Mouse (Mus musculus): ENCODE data around the gene Prkaa1. TPM values are rescaled to one million over a fixed set of nuclear protein-coding genes. Genes with fewer than 3 reads are reported as not detected.

Gene Prkaa1
- total and polyA plus RNA-seq, 2 experiments from 2014 or later = 9.5 to 17.5 TPM

DNA sequence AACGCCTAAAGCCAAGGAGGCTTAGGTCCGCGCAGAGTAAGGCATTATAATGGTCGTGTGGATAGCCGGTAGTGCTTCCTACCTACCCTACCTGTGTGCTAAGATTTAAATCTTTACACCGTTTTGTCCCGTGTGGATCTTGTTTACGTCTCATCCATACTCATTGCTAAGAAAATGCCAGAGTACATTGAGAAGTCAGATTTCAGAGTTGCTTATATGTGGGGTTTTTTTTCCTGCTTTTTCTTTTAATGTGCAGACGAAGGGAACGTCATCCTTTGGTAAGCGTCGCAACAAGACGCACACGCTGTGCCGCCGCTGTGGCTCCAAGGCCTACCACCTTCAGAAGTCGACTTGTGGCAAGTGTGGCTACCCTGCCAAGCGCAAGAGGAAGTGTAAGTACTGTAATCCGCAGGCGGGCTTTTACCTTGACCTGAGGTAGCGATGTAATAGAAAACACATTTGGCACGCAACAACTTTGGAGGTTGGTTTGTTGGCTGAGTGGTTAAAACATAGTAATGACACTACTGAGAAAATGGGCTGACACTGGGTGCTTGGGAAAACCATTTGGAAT lies 26.5 kb upstream of the Prkaa1 start:
- peak overlapping the region; percentile 87 for H3K27ac ChIP-seq (ENCODE audit: low read depth, low read length)
- peaks cover 10% of the 10 kb centered on the region for H3K4me1 ChIP-seq (ENCODE audit: insufficient read depth, low read length)
- no peaks in the 10 kb centered on the region for H3K9me3 ChIP-seq (ENCODE audit: low read length)
- H3K9ac ChIP-seq (replicated peaks; ENCODE audit: low read length, poor library complexity, severe bottlenecking) = peak overlapping the region; percentile 90
- WGBS = 3% methylated on average over 22 of the region's 22 CpGs
- no peaks in the 10 kb centered on the region for H3K27me3 ChIP-seq (ENCODE audit: insufficient read depth, low read length)
- ATAC-seq (ENCODE audit: low FRiP score) (peak; percentile 25), DNase-seq (ENCODE audit: low spot score) (no peak)
- peaks cover 31% of the 10 kb centered on the region for H3K36me3 ChIP-seq (ENCODE audit: insufficient read depth, low read length)
- H3K4me3 ChIP-seq (ENCODE audit: low read depth, low read length) = peak overlapping the region; percentile 89
- no peak for TF ChIP-seq CTCF (IDR thresholded peaks at IDR 0.05)
- H3K4me2 ChIP-seq (ENCODE audit: low read depth, low read length, poor library complexity, severe bottlenecking) = peak overlapping the region; percentile 67

DNA sequence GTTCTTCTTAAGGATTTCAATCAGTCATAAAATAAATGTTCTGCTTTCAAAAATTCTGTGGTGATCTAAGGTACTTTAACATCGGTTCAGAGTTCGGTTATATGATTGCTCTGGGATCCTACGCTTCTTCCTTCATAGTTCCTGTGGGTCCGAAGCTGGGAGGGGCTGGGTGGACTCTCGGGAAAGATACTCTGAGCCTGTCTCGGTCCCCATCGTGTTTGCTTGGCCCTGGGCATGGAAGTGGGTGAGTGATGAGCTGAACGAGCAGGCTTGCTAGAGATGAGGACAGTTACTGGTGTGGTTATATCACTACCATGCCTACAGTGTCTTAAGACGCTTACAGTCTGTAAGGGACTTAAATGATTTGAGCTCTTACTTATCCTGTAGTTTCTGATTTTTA lies 25.0 kb upstream of the Prkaa1 start:
- ATAC-seq (ENCODE audit: low FRiP score) (no peak), DNase-seq (ENCODE audit: low spot score) (no peak)
- Histone ChIP-seq H3K4me2 (ENCODE audit: low read depth, low read length, poor library complexity, severe bottlenecking) (no peak overlapping the region), H3K36me3 (ENCODE audit: insufficient read depth, low read length) (peaks cover 33% of the 10 kb centered on the region), H3K4me3 (ENCODE audit: low read depth, low read length) (no peak overlapping the region), H3K9me3 (ENCODE audit: low read length) (no peaks in the 10 kb centered on the region), H3K27ac (ENCODE audit: low read depth, low read length) (no peak overlapping the region), H3K9ac (replicated peaks; ENCODE audit: low read length, poor library complexity, severe bottlenecking) (no peak overlapping the region), H3K4me1 (ENCODE audit: insufficient read depth, low read length) (peaks cover 10% of the 10 kb centered on the region), H3K27me3 (ENCODE audit: insufficient read depth, low read length) (no peaks in the 10 kb centered on the region)
- TF ChIP-seq CTCF (IDR thresholded peaks at IDR 0.05) = no peak
- WGBS = 93% methylated on average over 9 of the region's 9 CpGs

DNA sequence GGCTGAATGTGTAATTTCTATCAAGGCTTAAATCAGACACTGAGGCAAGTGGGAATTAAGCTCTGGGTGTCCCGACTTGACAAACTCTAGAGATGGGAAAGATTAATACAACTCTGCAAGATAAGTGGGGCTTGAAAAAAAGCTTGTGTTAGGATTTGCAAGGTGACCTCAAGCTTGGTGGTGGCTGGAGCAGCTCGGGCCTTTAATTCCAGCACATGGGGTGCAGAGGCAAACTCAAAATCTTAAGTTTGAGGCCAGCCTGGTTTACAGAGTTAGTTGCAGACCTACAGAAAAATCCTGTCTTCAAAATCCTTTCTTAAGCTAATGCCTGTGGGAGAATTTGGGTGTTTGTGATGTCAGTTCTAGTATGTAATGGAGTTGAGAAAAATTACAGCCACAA lies 24.5 kb upstream of the Prkaa1 start:
- H3K27me3 ChIP-seq (ENCODE audit: insufficient read depth, low read length) = no peaks in the 10 kb centered on the region
- H3K4me1 ChIP-seq (ENCODE audit: insufficient read depth, low read length) = peaks cover 10% of the 10 kb centered on the region
- H3K4me3 ChIP-seq (ENCODE audit: low read depth, low read length) = no peak overlapping the region
- 92% methylated on average over 2 of the region's 2 CpGs for WGBS
- H3K9ac ChIP-seq (replicated peaks; ENCODE audit: low read length, poor library complexity, severe bottlenecking) = no peak overlapping the region
- H3K4me2 ChIP-seq (ENCODE audit: low read depth, low read length, poor library complexity, severe bottlenecking) = no peak overlapping the region
- no peak overlapping the region for H3K27ac ChIP-seq (ENCODE audit: low read depth, low read length)
- ATAC-seq (ENCODE audit: low FRiP score) = no peak
- TF ChIP-seq CTCF (IDR thresholded peaks at IDR 0.05) = no peak
- peaks cover 34% of the 10 kb centered on the region for H3K36me3 ChIP-seq (ENCODE audit: insufficient read depth, low read length)
- H3K9me3 ChIP-seq (ENCODE audit: low read length) = no peaks in the 10 kb centered on the region
- DNase-seq (ENCODE audit: low spot score) = no peak

DNA sequence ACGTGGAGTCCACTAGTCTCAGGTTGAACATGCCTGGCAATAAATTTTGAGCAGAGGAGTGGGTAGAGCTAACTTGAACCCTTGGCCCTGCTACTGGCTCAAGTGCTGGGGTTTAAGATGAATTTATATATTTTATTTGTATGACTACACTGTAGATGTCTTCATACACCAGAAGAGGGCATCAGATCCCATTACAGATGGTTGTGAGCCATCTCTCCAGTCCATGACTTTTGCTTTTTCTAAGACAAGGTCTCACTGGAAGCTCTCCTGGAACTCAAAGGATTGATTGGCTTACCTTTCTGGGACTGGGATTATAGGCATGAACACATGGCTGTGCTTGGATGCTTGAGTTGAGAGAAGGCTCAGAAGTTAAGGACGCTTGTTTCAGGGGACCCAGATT lies 24.0 kb upstream of the Prkaa1 start:
- 92% methylated on average over 2 of the region's 2 CpGs for WGBS
- Histone ChIP-seq H3K4me1 (ENCODE audit: insufficient read depth, low read length) (peaks cover 10% of the 10 kb centered on the region), H3K36me3 (ENCODE audit: insufficient read depth, low read length) (peaks cover 37% of the 10 kb centered on the region)

DNA sequence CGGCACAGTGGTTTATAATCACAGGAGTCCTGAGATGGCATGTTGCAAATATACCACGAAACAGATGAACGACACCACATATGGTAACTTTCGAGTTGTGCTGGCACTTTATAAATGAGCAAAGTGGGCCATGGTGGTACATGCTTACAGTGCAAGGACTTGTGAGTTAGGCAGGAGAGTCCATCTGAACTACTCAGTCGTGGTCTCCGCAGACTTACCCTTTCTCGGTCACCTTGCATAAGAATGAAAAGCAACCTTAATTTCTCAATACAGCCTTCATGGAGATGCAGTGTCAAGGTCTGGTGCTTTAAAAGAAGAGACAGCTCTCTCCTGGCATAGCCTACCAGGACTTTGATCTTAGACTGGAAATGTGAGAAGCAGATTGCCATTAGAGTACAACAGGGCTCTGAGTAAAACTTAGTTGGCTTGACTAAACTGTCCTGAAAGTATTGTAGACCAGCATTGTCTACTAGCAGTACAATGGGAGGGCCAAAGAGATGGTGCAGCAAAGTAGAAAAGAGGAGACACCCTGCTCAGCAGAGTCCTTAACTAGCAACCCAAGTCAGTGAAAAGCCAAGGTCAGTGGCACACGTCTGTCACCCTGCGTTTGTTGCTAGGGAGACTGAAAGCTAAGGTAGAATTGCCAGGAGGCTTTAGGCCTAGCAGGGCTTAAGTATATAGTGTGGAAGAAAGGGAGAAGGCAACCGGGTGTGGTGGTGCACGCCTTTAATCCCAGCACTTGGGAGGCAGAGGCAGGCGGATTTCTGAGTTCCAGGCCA lies 21.9 kb upstream of the Prkaa1 start:
- Histone ChIP-seq H3K4me1 (ENCODE audit: insufficient read depth, low read length) (peaks cover 6% of the 10 kb centered on the region), H3K27ac (ENCODE audit: low read depth, low read length) (no peak overlapping the region), H3K9ac (replicated peaks; ENCODE audit: low read length, poor library complexity, severe bottlenecking) (no peak overlapping the region), H3K4me3 (ENCODE audit: low read depth, low read length) (no peak overlapping the region), H3K9me3 (ENCODE audit: low read length) (no peaks in the 10 kb centered on the region), H3K27me3 (ENCODE audit: insufficient read depth, low read length) (no peaks in the 10 kb centered on the region), H3K4me2 (ENCODE audit: low read depth, low read length, poor library complexity, severe bottlenecking) (no peak overlapping the region), H3K36me3 (ENCODE audit: insufficient read depth, low read length) (peaks cover 37% of the 10 kb centered on the region)
- WGBS = 86% methylated on average over 12 of the region's 12 CpGs
- TF ChIP-seq CTCF (IDR thresholded peaks at IDR 0.05) = no peak
- DNase-seq (ENCODE audit: low spot score) = no peak
- ATAC-seq (ENCODE audit: low FRiP score) = no peak

More for the DNA sequence above, 24.0 kb upstream of the Prkaa1 start:
- H3K9me3 ChIP-seq (ENCODE audit: low read length) = no peaks in the 10 kb centered on the region
- TF ChIP-seq CTCF (IDR thresholded peaks at IDR 0.05) = peak; percentile 56
- H3K27me3 ChIP-seq (ENCODE audit: insufficient read depth, low read length) = no peaks in the 10 kb centered on the region
- H3K9ac ChIP-seq (replicated peaks; ENCODE audit: low read length, poor library complexity, severe bottlenecking) = no peak overlapping the region
- DNase-seq (ENCODE audit: low spot score) (no peak), ATAC-seq (ENCODE audit: low FRiP score) (no peak)
- H3K27ac ChIP-seq (ENCODE audit: low read depth, low read length) = no peak overlapping the region; the same call in 1 of the 2 replicates
- H3K4me3 ChIP-seq (ENCODE audit: low read depth, low read length) = no peak overlapping the region
- no peak overlapping the region for H3K4me2 ChIP-seq (ENCODE audit: low read depth, low read length, poor library complexity, severe bottlenecking)

DNA sequence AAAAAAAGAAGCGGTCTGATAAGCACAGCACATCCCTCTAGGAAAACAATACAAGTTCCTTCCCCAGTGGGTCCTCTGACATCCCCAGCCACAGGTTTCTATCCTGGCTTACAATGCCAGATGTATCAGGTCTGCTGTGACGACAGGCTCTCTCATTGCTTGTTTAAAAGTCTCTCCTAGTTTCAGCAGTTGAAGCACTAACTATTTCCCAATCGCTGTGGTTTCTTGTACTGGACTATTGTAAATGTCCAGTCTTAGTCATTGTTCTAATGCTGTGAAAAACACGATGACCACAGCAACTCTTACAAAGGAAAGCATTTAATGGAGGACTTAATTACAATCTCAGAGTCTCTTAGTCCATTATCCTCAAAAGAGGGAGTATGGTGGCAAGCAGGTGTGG lies 17.2 kb upstream of the Prkaa1 start:
- Histone ChIP-seq H3K4me1 (ENCODE audit: insufficient read depth, low read length) (no peaks in the 10 kb centered on the region), H3K27ac (ENCODE audit: low read depth, low read length) (no peak overlapping the region), H3K27me3 (ENCODE audit: insufficient read depth, low read length) (no peaks in the 10 kb centered on the region), H3K4me3 (ENCODE audit: low read depth, low read length) (no peak overlapping the region), H3K9me3 (ENCODE audit: low read length) (no peaks in the 10 kb centered on the region), H3K4me2 (ENCODE audit: low read depth, low read length, poor library complexity, severe bottlenecking) (no peak overlapping the region), H3K36me3 (ENCODE audit: insufficient read depth, low read length) (peaks cover 13% of the 10 kb centered on the region), H3K9ac (replicated peaks; ENCODE audit: low read length, poor library complexity, severe bottlenecking) (no peak overlapping the region)
- no peak for DNase-seq (ENCODE audit: low spot score)
- no peak for TF ChIP-seq CTCF (IDR thresholded peaks at IDR 0.05)
- 78% methylated on average over 4 of the region's 4 CpGs for WGBS
- ATAC-seq (ENCODE audit: low FRiP score) = no peak

Data from midbrain, postnatal 0 days (tissue).